Mouse (Mus musculus): ENCODE results near the gene Mrpl37. TPM values are rescaled to one million over a fixed set of nuclear protein-coding genes. Genes with fewer than 3 reads are reported as not detected.

Mrpl37 gene
- total RNA-seq, 1 experiment: 60.1 TPM

DNA sequence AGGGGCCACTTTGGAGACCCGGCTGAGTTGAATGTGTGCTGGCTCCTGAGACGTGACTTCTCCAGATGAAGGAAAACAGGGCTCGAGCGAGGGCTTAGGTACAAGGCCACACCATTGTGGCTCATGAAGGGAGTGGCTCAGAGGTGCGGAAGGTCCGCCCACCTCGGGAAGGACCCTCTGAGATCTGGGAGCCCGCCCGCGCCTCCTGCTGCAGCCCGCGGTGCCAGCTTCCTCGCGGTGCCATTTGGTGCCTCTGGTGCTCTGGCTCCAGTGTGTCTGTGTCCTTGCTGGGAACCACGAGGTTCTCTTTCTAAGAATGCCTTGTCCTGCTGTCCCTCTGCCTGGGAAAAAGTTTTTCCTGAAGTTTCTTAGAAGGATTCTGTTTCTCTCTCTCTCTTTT, 31.2 kb upstream of the Mrpl37 start:
- H3K9ac ChIP-seq (ENCODE audit: insufficient read depth, low read depth, low read length, poor library complexity, severe bottlenecking): peak overlapping the region; percentile 8; the same call in 1 of the 2 replicates
- DNase-seq (ENCODE audit: low read depth, low spot score): no peak
- no peaks in the 10 kb centered on the region for H3K36me3 ChIP-seq (ENCODE audit: control insufficient read depth, insufficient read depth, low read length, poor library complexity, severe bottlenecking)
- TF ChIP-seq HCFC1 (IDR thresholded peaks at IDR 0.05; ENCODE audit: borderline replicate concordance, insufficient read depth, low read length) (no peak), ZC3H11A (IDR thresholded peaks at IDR 0.05; ENCODE audit: borderline replicate concordance, low read depth, low read length) (no peak), ZNF384 (IDR thresholded peaks at IDR 0.05; ENCODE audit: low read depth, low read length) (peak; percentile 42; the same call in 1 of the 2 replicates), CHD2 (IDR thresholded peaks at IDR 0.05; ENCODE audit: low read depth, low read length) (no peak), MAFK (IDR thresholded peaks at IDR 0.05; ENCODE audit: insufficient read depth, low read depth, low read length) (no peak)
- 0 out of 4 replicates have a peak overlapping the region, but pooled peaks of 1 of the 2 experiments have one; percentile 3 for H3K4me3 ChIP-seq (ENCODE audit: insufficient read depth in 1 of 2, low read depth in 1 of 2, low read length in 2 of 2, poor library complexity in 1 of 2, severe bottlenecking in 1 of 2)
- H3K9me3 ChIP-seq (ENCODE audit: control insufficient read depth, insufficient read depth, low read depth, low read length): no peaks in the 10 kb centered on the region
- H3K4me1 ChIP-seq (ENCODE audit: control insufficient read depth in 2 of 2, insufficient read depth in 2 of 2, low read length in 2 of 2, poor library complexity in 1 of 2): peaks cover 1 to 15% of the 10 kb centered on the region in 2 experiments; a peak in 3 of 4 replicates
- H3K27ac ChIP-seq (ENCODE audit: insufficient read depth, low read depth, low read length, poor library complexity, severe bottlenecking): no peak overlapping the region
- in situ Hi-C loops (cut with MboI; ENCODE audit: low sequenced_read_pairs in 2 of 2, unreplicated experiment in 2 of 2): no loop called here

DNA sequence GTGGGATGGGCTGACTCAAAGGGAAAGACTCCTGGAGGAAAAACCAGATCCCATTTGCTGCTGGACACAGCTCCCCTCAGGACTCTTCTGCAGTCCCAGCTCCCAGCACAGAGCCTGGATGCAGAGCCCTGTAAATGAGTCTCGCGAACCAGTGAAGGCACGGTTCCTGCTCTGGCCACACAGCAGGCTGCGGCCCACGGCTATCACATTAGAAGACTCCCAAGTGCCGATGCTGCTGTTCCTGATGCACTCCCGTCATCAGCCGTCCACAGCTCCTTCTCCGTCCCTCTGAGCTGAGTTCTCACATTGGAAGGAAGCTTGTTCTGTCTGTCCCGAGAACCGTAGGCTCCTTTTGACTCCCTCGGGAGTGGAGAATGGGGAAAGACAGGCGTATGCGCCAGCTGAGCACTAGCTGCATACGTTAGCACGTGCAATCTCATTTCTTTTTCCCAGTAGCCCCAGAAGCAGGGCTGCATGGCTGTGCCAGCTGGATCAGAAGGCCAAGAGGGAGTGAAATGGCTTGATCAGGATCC, 30.2 kb upstream of the Mrpl37 start, which contains the start of gene Cdcp2:
TSS of gene Cdcp2 (plus strand) at position 51 of the 533 bp plus-strand sequence.
- H3K4me3 ChIP-seq (ENCODE audit: insufficient read depth in 1 of 2, low read depth in 1 of 2, low read length in 2 of 2, poor library complexity in 1 of 2, severe bottlenecking in 1 of 2): 0 out of 4 replicates have a peak within 1 kb of the TSS, but pooled peaks of 1 of the 2 experiments have one; percentile 3
- no peak for DNase-seq (ENCODE audit: low read depth, low spot score)
- in situ Hi-C loops (cut with MboI; ENCODE audit: low sequenced_read_pairs in 2 of 2, unreplicated experiment in 2 of 2): no loop called here
- no peaks in the 10 kb centered on the region for H3K36me3 ChIP-seq (ENCODE audit: control insufficient read depth, insufficient read depth, low read length, poor library complexity, severe bottlenecking)
- H3K9ac ChIP-seq (ENCODE audit: insufficient read depth, low read depth, low read length, poor library complexity, severe bottlenecking): peak within 1 kb of the TSS; percentile 8; the same call in 1 of the 2 replicates
- no peaks in the 10 kb centered on the region for H3K9me3 ChIP-seq (ENCODE audit: control insufficient read depth, insufficient read depth, low read depth, low read length)
- H3K27ac ChIP-seq (ENCODE audit: insufficient read depth, low read depth, low read length, poor library complexity, severe bottlenecking): no peak within 1 kb of the TSS
- peaks cover 1 to 15% of the 10 kb centered on the region in 2 experiments; a peak in 3 of 4 replicates for H3K4me1 ChIP-seq (ENCODE audit: control insufficient read depth in 2 of 2, insufficient read depth in 2 of 2, low read length in 2 of 2, poor library complexity in 1 of 2)
- TF ChIP-seq ZC3H11A (IDR thresholded peaks at IDR 0.05; ENCODE audit: borderline replicate concordance, low read depth, low read length) (no peak), HCFC1 (IDR thresholded peaks at IDR 0.05; ENCODE audit: borderline replicate concordance, insufficient read depth, low read length) (no peak), MAFK (IDR thresholded peaks at IDR 0.05; ENCODE audit: insufficient read depth, low read depth, low read length) (no peak), ZNF384 (IDR thresholded peaks at IDR 0.05; ENCODE audit: low read depth, low read length) (no peak), CHD2 (IDR thresholded peaks at IDR 0.05; ENCODE audit: low read depth, low read length) (no peak)

GRCm38 (mm10) chr4:107096043-107096442, 29.4 kb upstream of the Mrpl37 start:
- Histone ChIP-seq H3K4me1 (ENCODE audit: control insufficient read depth in 2 of 2, insufficient read depth in 2 of 2, low read length in 2 of 2, poor library complexity in 1 of 2) (peaks cover 1 to 15% of the 10 kb centered on the region in 2 experiments; a peak in 3 of 4 replicates), H3K4me3 (ENCODE audit: insufficient read depth in 1 of 2, low read depth in 1 of 2, low read length in 2 of 2, poor library complexity in 1 of 2, severe bottlenecking in 1 of 2) (no peak overlapping the region), H3K27ac (ENCODE audit: insufficient read depth, low read depth, low read length, poor library complexity, severe bottlenecking) (no peak overlapping the region), H3K9ac (ENCODE audit: insufficient read depth, low read depth, low read length, poor library complexity, severe bottlenecking) (no peak overlapping the region), H3K9me3 (ENCODE audit: control insufficient read depth, insufficient read depth, low read depth, low read length) (no peaks in the 10 kb centered on the region), H3K36me3 (ENCODE audit: control insufficient read depth, insufficient read depth, low read length, poor library complexity, severe bottlenecking) (no peaks in the 10 kb centered on the region)
- TF ChIP-seq CHD2 (IDR thresholded peaks at IDR 0.05; ENCODE audit: low read depth, low read length): no peak
- no peak for TF ChIP-seq ZNF384 (IDR thresholded peaks at IDR 0.05; ENCODE audit: low read depth, low read length)
- no peak for TF ChIP-seq MAFK (IDR thresholded peaks at IDR 0.05; ENCODE audit: insufficient read depth, low read depth, low read length)
- DNase-seq (ENCODE audit: low read depth, low spot score): no peak
- in situ Hi-C loops (cut with MboI; ENCODE audit: low sequenced_read_pairs in 2 of 2, unreplicated experiment in 2 of 2): no loop called here

- DNase-seq (ENCODE audit: low read depth, low spot score): no peak
- H3K4me1 ChIP-seq (ENCODE audit: control insufficient read depth in 2 of 2, insufficient read depth in 2 of 2, low read length in 2 of 2, poor library complexity in 1 of 2): peaks cover 1 to 15% of the 10 kb centered on the region in 2 experiments; a peak in 3 of 4 replicates
- in situ Hi-C loops (cut with MboI; ENCODE audit: low sequenced_read_pairs in 2 of 2, unreplicated experiment in 2 of 2): no loop called here
These were observed 28.0 kb upstream of the Mrpl37 start for GRCm38 (mm10) chr4:107094484-107095187.

More at GRCm38 (mm10) chr4:107094484-107095187, 28.0 kb upstream of the Mrpl37 start:
- Histone ChIP-seq H3K27ac (ENCODE audit: insufficient read depth, low read depth, low read length, poor library complexity, severe bottlenecking) (no peak overlapping the region), H3K4me3 (ENCODE audit: insufficient read depth in 1 of 2, low read depth in 1 of 2, low read length in 2 of 2, poor library complexity in 1 of 2, severe bottlenecking in 1 of 2) (no peak overlapping the region), H3K36me3 (ENCODE audit: control insufficient read depth, insufficient read depth, low read length, poor library complexity, severe bottlenecking) (no peaks in the 10 kb centered on the region), H3K9me3 (ENCODE audit: control insufficient read depth, insufficient read depth, low read depth, low read length) (no peaks in the 10 kb centered on the region), H3K9ac (ENCODE audit: insufficient read depth, low read depth, low read length, poor library complexity, severe bottlenecking) (no peak overlapping the region)
- TF ChIP-seq ZNF384 (IDR thresholded peaks at IDR 0.05; ENCODE audit: low read depth, low read length): no peak
- TF ChIP-seq MAFK (IDR thresholded peaks at IDR 0.05; ENCODE audit: insufficient read depth, low read depth, low read length): no peak
- TF ChIP-seq ZC3H11A (IDR thresholded peaks at IDR 0.05; ENCODE audit: borderline replicate concordance, low read depth, low read length): no peak
